Mouse (Mus musculus) neural tube, embryonic 11.5 days (tissue): ENCODE data around the gene Aph1a. TPM values are rescaled to one million over a fixed set of nuclear protein-coding genes. Genes with fewer than 3 reads are reported as not detected.
"Not testable (repeated sequence)": the region's sequence is repeated elsewhere in the genome, so short reads cannot be mapped to it uniquely, and the experiment has no call there.

Experiments used
- ATAC-seq: fragments of 200-750 bp; cut with Nextera tagmentation; 2 replicates; pipeline ENCODE4 v1.8.0; 2017; ENCODE audit warnings: moderate number of reproducible peaks, mild to moderate bottlenecking, moderate TSS enrichment, moderate library complexity; ENCODE audit not compliant: insufficient read depth, low FRiP score, low TSS enrichment
- DNase-seq: peaks from one replicate; pipeline ENCODE4 v3.0.0-alpha.2; 2015; ENCODE audit warnings: low spot score
- H3K27ac ChIP-seq: fragments of 300-500 bp; sonication (generic); 2 replicates; pipeline ENCODE4 v1.5.1; 2014; ENCODE audit warnings: low read depth, mild to moderate bottlenecking, low read length
- H3K27me3 ChIP-seq: fragments of 300-500 bp; sonication (generic); 2 replicates; pipeline ENCODE4 v1.6.1; 2014; ENCODE audit warnings: mild to moderate bottlenecking, low read length, mixed read lengths; ENCODE audit not compliant: control insufficient read depth, insufficient read depth
- H3K36me3 ChIP-seq: fragments of 300-500 bp; sonication (generic); 2 replicates; pipeline ENCODE4 v1.6.1; 2014; ENCODE audit warnings: mild to moderate bottlenecking, low read length, moderate library complexity, mixed read lengths; ENCODE audit not compliant: control insufficient read depth, insufficient read depth
- H3K4me1 ChIP-seq: fragments of 300-500 bp; sonication (generic); 2 replicates; pipeline ENCODE4 v1.6.1; 2014; ENCODE audit warnings: low read length, mixed read lengths; ENCODE audit not compliant: control insufficient read depth, insufficient read depth
- H3K4me2 ChIP-seq: fragments of 300-500 bp; sonication (generic); 2 replicates; pipeline ENCODE4 v1.6.1; 2014; ENCODE audit warnings: low read depth, mild to moderate bottlenecking, moderate library complexity
- H3K4me3 ChIP-seq: fragments of 300-500 bp; sonication (generic); 2 replicates; pipeline ENCODE4 v1.5.1; 2014; ENCODE audit warnings: low read depth, low read length
- H3K9ac ChIP-seq: fragments of 300-500 bp; sonication (generic); 2 replicates; pipeline ENCODE4 v1.6.1; 2014; ENCODE audit warnings: mild to moderate bottlenecking, low read length
- H3K9me3 ChIP-seq: fragments of 300-500 bp; sonication (generic); 2 replicates; pipeline ENCODE4 v1.6.1; 2016; ENCODE audit warnings: low read length; ENCODE audit not compliant: control insufficient read depth
- WGBS: fragments of 180-500 bp; shearing (Covaris S2); extraction: QIAGEN DNeasy Blood & Tissue Kit; methylation state at CpG from one replicate; pipeline ENCODE4 v1.1.7; 2014; 5-methylcytosine and 5-hydroxymethylcytosine counted together
- polyA plus RNA-seq: library from polyadenylated mRNA; unstranded; fragments of >200 nt; fragmentation: Nextera tagmentation; extraction: Ambion mirVana; gene quantifications from 2 replicates; pipeline ENCODE4 v1.2.1, GENCODE M21; 2014

Gene Aph1a
- polyA plus RNA-seq, 1 experiment from 2014 or later: 35.9 TPM

DNA sequence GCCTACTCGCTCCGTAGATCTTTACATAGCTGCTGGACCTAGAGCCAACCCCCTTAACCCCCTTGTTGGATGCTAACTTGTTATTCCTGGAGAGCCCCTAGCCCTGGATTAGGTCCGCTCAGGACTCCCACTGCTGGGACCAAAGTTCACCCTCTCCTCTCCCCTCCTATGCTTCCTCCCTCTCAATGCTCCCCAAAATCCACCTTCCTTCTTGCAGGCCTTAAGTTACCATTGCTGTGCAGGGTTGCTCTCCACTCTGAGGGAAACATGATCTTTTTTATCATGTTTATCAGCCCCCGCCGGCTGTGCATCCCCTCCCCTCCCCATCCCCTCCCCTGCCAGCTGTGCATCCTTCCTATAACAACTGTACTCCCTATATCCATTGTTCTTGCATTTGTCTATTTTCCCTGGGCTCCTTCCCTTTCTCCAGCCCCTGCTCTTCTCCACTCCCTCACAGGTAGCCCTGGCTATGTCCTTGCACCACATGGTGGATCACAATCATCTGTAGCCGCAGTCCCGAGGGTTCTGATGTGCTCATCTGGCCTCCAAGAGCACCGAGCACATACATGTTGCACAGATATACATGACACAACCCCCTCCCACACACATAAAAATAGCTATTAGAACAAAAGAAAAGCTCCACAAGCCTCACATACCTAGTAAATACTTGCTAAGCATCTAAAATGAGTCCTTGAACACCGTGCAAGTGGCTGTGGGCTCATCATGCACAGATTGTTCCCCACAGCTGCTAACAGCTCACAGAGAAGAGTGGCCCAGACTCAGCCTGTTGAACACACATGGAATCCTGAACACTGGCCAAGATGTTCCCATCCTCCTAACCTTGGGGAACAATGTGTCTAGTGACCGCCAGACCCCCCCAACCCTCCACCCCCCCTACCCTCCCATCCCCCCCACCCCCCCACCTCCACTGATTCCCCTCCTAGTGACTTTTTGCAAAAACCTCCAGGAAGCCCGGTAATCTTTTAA, 1.4 kb upstream of the Aph1a start:
- Histone ChIP-seq H3K27ac (peak overlapping the region; percentile 63), H3K4me2 (peak overlapping the region; percentile 28; the same call in 1 of the 2 replicates), H3K9me3 (no peaks in the 10 kb centered on the region), H3K4me1 (peaks cover 9% of the 10 kb centered on the region), H3K9ac (peak overlapping the region; percentile 29; the same call in 1 of the 2 replicates), H3K36me3 (no peaks in the 10 kb centered on the region), H3K4me3 (peak overlapping the region; percentile 13; the same call in 1 of the 2 replicates), H3K27me3 (no peaks in the 10 kb centered on the region)
- WGBS: 32% methylated on average over 11 of the region's 11 CpGs
- DNase-seq (no peak), ATAC-seq (no peak)

- H3K36me3 ChIP-seq: no peaks in the 10 kb centered on the region
- DNase-seq (no peak), ATAC-seq (no peak)
- H3K4me2 ChIP-seq: peak overlapping the region; percentile 58
- H3K27me3 ChIP-seq: no peaks in the 10 kb centered on the region
- H3K4me3 ChIP-seq: peak overlapping the region; percentile 64
- no peaks in the 10 kb centered on the region for H3K9me3 ChIP-seq
- 18% methylated on average over 7 of the region's 7 CpGs for WGBS
- peak overlapping the region; percentile 52 for H3K9ac ChIP-seq
- H3K27ac ChIP-seq: peak overlapping the region; percentile 35; the same call in 1 of the 2 replicates
- peaks cover 9% of the 10 kb centered on the region for H3K4me1 ChIP-seq
Measured at GRCm38 (mm10) chr3:95893126-95893525, 643 bp upstream of the Aph1a start.

DNA sequence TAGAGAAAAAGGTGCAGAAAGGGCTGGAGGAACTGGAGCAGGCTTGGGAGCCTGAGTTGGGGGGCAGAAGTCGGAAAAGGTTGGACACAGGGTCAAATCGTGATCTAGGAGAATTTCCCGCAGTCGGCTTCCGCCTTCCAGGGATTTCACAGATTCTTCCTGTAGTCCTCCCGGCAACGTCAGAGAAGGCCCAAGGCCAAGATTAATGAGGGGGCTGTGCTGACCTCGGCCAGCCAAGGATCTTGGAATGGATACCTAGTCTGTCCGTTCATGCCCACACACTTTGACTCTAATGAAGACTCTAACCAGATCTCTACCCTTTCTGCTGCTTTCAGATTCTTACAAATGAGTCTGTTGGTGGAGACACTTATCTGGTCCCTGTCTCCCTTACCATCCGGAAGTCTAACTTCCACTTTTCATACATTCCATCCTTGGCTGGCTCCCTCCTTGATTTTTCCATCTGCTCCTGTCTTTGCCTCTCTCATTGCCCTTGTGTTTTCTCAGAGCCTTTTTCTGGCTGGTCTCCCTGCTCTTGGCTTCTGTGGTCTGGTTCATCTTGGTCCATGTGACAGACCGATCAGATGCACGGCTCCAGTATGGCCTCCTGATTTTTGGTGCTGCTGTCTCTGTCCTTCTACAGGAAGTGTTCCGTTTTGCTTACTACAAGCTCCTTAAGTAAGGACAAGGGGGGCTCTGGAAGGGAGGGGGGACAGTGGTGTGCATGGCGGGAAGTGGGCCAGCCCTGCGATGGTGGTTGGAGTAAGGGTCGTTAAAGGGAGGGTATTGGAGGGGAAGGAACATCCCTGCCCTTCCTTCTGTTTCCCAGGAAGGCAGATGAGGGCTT, 770 bp downstream of the Aph1a start:
- Histone ChIP-seq H3K4me3 (peak overlapping the region; percentile 64), H3K9ac (peak overlapping the region; percentile 52), H3K27ac (no peak overlapping the region), H3K36me3 (no peaks in the 10 kb centered on the region), H3K4me1 (peaks cover 9% of the 10 kb centered on the region), H3K4me2 (peak overlapping the region; percentile 48), H3K9me3 (no peaks in the 10 kb centered on the region), H3K27me3 (no peaks in the 10 kb centered on the region)
- 12% methylated on average over 15 of the region's 16 CpGs for WGBS
- ATAC-seq (peak; percentile 17; the same call in 1 of the 2 replicates), DNase-seq (peak; percentile 36)

DNA sequence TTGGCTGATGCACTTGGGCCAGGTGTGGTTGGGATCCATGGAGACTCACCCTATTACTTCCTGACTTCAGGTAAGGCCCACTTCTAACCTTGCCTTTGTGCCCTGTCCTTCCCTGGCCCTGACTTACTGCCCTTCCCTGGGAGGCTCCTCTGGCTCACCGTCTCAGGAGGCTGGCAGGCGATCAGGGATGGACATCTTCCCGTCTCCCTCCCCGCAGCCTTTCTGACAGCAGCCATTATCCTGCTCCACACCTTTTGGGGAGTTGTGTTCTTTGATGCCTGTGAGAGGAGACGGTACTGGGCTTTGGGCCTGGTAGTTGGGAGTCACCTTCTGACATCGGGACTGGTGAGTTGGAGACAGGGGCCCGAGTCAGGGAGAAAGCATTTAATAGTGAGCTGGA, 1.7 kb downstream of the Aph1a start:
- not testable (repeated sequence) for H3K4me2 ChIP-seq, H3K36me3 ChIP-seq, H3K4me1 ChIP-seq, H3K27me3 ChIP-seq, H3K9me3 ChIP-seq, DNase-seq, H3K9ac ChIP-seq, H3K27ac ChIP-seq, ATAC-seq, H3K4me3 ChIP-seq
- 86% methylated on average over 7 of the region's 7 CpGs for WGBS

- Histone ChIP-seq H3K27me3 (no peaks in the 10 kb centered on the region), H3K9ac (no peak overlapping the region), H3K36me3 (no peaks in the 10 kb centered on the region), H3K9me3 (no peaks in the 10 kb centered on the region), H3K27ac (no peak overlapping the region), H3K4me2 (no peak overlapping the region), H3K4me1 (peaks cover 6% of the 10 kb centered on the region), H3K4me3 (no peak overlapping the region)
- 83% methylated on average over 13 of the region's 13 CpGs for WGBS
- DNase-seq (no peak), ATAC-seq (no peak)
Measured at GRCm38 (mm10) chr3:95899800-95900524, 6.2 kb downstream of the Aph1a start.

DNA sequence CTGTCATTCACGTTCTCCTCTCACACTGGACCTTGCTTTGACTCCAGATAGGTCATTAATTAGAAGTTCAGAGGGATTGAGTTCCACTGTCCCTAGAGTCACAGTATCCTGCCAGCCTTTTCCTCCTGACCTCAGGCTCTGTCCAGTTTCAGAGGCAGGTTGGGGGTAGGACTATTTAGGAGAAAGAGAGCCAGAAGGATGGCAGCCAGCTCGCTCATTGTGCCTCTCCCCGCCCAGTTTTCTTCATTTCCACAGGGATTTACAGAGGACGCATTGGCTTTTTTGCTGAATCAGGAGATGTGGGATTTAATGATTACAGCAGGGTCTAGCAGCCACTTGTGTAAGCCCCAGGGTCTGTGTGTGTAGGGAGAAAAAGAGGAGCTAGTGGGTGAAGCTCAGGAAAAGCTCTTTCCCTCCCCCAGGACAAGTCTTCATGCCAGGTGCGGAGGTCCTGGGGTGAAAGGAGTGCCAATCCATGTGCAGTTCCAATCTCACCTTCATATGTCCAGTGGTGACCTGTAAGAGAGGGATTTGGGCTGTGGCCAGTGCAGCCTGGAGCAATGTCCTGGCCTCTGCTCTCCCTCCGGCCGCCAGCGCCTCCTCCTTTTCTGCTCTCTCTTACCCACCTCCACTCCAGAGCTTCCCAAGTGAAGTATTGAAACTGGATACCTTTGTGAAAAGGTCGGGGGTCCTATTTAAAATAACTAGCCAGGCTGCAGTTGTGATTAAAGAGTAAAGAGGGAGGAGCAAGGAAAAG, 8.0 kb downstream of the Aph1a start:
- Histone ChIP-seq H3K9me3 (no peaks in the 10 kb centered on the region), H3K27me3 (no peaks in the 10 kb centered on the region), H3K4me2 (no peak overlapping the region), H3K9ac (0 out of 2 replicates have a peak overlapping the region, but pooled peaks have one; percentile 11), H3K27ac (no peak overlapping the region), H3K4me3 (no peak overlapping the region), H3K36me3 (no peaks in the 10 kb centered on the region), H3K4me1 (peaks cover 13% of the 10 kb centered on the region)
- DNase-seq (no peak), ATAC-seq (no peak)
- WGBS: 83% methylated on average over 9 of the region's 9 CpGs

DNA sequence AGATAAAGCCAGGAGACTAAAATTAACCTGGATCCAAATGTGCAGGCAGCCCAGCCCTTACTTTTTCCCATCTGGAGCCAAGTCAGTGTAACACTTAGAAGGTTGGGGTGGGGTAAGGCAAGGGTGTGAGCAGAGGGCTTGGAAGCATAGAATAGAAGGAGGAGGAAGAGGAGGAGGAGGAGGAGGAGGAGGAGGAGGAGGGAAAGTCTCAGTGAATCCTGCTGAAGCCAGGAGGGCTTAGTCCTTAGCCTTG, 8.5 kb downstream of the Aph1a start:
- ATAC-seq: no peak
- Histone ChIP-seq H3K27ac (no peak overlapping the region), H3K9ac (no peak overlapping the region), H3K4me3 (no peak overlapping the region; the same call in 1 of the 2 replicates), H3K9me3 (no peaks in the 10 kb centered on the region), H3K36me3 (no peaks in the 10 kb centered on the region), H3K4me1 (peaks cover 13% of the 10 kb centered on the region), H3K27me3 (no peaks in the 10 kb centered on the region), H3K4me2 (no peak overlapping the region)
- DNase-seq: no peak

DNA sequence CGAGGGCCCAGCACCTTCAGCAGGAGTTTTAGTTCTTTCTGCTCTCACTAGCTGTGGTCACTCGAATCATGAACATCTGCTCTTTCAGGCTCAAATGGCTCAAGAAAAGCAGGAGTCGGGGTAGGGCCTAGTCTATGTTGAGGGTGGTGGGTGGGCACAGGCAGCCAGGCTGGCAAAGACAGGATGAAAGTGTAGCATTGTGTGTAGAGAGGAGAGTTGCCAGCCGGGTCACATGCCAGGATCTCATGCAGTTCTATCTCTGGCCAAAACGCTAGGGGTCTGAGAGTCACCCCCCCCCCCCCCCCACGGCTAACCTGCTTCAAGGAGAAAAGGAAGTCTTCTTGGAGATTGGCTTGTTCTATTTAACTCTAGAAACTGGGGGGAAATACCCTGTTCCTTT, 8.9 kb downstream of the Aph1a start:
- Histone ChIP-seq H3K4me3 (peak overlapping the region; percentile 13; the same call in 1 of the 2 replicates), H3K36me3 (no peaks in the 10 kb centered on the region), H3K27ac (no peak overlapping the region), H3K9me3 (no peaks in the 10 kb centered on the region), H3K27me3 (no peaks in the 10 kb centered on the region), H3K4me2 (no peak overlapping the region), H3K9ac (no peak overlapping the region; the same call in none of the 2 replicates), H3K4me1 (peaks cover 13% of the 10 kb centered on the region)
- ATAC-seq (no peak), DNase-seq (no peak)
- WGBS: 34% methylated on average over 6 of the region's 6 CpGs
